Mouse (Mus musculus): ENCODE data around the gene Ctrc.
A peak's percentile ranks its signal among the peaks of the same experiment; 100 is the strongest.
"Not testable (repeated sequence)": the region's sequence is repeated elsewhere in the genome, so short reads cannot be mapped to it uniquely, and the experiment has no call there.

Gene Ctrc

DNA sequence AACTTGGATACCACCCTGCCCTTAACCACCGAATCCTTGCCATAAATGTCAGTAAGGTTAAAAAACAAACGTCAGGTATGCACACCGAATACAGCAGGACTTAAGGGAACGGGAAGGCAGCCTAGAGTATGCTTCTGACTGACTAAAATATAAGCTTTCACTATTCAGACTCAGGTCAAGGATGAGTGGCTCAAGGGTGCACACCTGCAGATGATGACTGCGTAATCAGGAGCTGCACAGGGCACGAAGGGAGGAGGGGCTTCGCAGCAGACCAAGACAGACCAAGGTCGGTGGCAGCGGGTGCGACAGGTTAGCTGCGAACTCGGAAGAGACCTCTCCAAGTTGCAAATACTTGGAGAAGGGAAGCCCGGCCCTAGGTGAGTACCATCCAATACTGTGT, 60.0 kb downstream of the Ctrc start:
- no peak for DNase-seq (ENCODE audit: low spot score)

DNA sequence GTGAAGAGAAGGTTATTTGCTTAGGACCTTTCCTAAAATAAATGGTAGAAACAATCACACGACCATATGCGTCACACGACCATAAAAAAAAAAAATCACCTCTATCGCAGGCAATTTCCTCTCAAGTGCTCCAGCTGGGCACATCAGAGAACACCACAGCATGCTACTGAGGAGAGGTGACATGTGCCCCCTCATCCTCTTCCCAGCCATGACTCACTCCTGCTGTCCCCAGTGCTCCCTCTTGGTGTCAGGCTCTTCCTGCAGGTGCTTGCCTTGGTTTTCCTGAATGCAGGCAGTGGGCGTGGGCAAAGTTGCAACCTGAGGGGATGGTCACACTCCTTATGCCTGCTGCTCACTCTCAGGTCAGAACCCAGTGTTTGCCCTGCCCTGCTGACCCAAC, 61.3 kb downstream of the Ctrc start:
- no peak for DNase-seq (ENCODE audit: low spot score)

DNA sequence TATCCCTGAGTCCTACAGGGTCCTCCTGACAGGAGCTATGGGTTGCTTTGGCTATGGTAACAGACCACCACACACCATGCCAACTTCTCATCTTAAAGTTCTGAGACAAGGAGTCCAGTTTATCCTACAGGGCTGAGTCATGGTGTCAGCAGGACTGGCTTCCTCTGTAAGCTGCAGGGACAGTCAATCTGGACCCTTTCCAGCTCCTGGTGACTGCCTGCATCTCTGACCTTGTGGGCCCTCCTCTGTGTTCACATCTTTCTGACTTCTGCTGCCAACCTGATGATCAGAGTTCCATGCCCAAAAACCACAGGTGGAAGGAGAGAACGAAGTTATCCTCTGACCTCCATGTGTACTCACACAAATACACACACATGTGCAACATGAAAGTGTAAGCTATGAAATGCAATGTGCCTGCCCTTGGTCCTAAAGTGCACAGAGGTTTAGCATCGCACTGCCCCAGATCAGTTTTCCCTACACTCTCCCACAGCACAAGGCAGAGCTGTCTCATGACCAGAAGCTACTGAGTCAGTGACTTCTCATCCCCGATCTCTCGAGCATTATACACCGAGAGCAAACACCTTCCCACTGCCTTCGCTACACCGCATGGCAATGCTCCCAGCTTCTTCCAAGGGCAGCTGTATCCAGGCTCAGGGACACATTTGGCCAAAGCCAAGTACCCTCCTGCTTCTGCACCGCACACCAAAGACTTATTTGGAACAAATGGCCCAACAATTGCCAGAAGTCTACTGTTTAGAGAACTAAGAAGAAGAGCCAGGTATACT, 64.8 kb downstream of the Ctrc start:
- DNase-seq (ENCODE audit: low spot score) = no peak

DNA sequence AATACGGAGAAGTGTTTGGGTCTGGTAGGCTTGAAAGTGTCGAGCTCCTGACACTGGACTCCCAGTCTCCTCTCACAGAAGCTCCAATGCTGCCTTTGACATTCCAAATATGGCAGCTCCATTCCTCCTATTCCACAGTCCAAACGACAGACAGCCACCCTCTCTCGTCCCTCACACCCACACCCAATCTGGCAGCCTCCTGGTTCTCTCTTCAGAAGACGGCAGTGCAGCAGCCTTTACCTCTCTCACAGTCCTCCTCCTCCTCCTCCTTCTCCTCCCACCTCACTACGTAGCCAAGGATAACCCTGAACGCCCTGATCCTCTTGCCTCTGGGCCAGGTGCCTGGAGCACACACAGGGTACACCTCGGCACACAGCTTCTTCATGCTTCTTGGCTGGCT, 66.3 kb downstream of the Ctrc start:
- DNase-seq (ENCODE audit: low spot score) = no peak

DNA sequence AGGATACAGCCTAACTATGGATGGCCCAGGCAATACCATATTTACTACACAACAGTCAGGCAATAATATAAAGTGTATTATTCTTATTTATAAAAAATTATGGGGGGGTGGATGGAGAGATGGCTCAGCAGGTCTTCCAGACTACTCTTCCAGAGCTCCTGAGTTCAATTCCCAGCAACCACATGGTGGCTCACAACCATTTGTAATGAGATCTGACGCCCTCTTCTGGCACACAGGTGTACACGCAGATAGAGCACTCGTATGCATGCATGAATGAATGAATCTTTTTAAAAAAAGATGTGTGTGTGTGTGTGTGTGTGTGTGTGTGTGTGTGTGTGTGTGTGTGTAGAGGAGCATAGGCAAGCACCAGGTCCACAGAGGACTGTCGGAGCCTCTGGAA, 73.1 kb downstream of the Ctrc start:
- not testable (repeated sequence) for DNase-seq (ENCODE audit: low spot score)

DNA sequence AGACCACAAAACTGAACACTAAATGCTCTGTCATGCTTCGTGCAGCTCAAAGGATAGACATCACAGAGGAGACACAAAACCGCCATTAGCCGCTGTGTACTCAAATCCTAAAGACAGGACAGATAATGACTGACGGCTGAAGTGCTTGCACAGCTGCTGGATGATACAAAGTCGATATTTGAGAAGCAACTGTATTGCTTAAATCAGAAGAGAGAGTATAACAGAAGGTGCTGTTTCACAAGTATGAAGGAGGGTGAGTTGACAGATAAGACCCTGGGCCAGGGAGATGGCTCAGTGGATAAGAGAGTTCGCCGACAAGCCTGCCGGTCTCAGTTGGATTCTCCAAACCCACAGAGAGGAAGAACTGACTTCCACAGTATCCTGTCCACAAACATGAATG, 74.3 kb downstream of the Ctrc start:
- DNase-seq (ENCODE audit: low spot score) = no peak

DNA sequence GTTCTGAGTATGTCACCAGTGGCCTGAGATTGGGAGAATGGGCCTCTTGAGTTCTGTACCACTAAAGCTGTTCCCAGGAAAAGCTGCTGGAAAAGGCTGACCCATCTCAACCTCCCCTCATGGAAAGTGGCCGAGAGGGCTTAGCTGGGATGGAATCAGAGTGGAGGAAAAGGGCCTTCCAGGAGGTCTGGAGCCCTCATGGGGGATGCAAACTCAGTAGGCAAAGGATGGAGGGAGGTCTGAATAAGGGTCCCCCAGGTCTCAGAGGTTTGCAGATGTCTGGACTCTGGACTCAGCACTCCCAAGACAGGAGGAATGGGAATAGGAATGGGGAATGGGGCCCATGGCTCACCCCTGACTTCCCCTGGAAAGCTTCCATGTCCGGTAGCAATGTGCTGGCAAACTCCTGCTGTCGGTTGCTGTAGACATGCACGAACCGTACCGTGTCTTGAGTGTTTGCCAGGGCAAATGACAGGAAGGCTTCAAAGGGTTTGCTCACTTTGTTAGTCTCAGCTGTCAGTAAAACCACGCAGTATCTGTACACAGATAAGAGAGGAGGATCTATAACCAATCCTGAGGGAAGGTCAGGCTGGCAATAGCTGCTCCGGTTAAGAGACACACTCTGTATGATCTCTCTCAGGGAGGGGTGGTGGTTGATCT, 76.5 kb downstream of the Ctrc start:
- DNase-seq (ENCODE audit: low spot score) = no peak

DNA sequence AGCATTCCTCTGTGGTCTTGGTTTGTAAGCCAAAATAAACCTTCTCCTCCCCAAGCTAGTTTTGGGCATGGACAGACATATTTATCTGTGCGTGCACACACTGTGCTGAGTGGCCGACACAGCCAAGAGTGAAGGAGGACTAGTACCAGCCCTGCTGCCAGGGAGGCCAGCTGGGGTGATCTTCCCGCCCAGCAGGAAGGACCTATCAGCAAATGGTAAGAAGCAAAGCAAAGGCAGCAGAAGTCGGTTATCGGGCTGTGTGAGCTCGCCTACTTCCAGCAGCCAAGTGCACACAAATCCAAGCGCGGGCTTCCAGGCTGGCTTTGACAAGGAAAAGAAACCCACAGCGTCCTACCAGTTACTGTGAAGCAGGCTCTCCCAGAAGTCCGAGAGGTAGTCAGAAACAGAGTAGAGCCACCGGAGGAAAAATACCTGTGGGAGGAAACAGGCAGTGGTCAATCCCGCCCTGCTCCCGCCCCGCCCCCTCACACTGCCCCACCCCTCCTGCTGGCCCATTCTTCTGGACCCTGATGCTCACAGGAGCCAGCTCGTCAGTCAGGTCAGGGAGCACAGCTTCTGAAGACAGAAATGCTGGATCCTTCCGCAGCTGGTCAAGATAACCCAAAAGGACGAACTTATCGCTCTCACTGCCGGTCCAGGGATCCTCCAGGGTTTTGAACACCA, 78.7 kb downstream of the Ctrc start:
- DNase-seq (ENCODE audit: low spot score) = peak; percentile 70

DNA sequence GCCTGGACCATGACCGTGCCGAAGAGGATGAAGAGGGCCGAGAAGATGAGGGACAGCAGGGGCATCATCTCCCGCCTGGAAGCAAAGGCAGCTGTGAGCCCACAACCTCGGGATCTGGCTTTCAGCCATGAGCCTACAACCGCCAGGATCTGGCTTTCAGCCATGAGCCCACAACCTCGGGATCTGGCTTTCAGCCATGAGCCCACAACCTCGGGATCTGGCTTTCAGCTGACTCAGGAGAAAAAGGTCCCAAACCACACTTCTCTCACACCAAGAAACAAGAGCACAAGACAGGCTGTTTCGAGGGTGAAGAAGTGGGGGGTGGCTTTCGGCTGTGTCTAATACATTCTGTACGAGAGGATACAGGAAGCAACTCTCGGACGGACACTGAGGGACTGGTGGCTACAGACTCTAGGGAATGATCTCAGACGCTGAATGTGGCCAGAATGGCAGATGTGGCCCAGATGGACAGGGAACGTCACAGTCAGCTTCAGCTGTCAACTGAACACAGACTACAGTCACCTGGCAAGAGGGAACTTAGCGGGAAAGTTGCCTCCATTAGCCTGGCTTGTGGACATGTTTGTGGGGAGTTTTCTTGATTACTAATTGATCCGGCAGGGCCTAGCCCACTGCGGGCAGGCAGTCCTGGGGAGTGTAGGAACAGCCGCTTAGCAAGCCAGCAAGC, 79.3 kb downstream of the Ctrc start:
- DNase-seq (ENCODE audit: low spot score) = no peak

DNA sequence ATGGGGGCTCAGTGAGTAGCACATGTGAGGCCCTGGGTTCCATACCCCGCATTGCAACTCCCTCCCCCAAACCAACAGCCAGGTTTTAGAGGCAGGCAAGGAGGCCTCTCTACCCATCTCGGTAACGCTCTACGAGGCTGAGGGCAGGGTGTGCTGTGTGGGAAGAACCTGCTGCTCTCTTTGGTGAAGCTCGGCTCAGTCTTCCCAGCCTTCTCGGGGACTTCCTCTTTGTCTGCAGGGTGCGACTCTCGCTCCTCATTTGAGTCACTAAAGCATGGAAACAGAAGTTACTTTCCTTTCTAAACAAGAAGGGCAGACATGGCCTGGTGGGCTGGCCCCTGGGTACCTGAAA, 79.9 kb downstream of the Ctrc start:
- no peak for DNase-seq (ENCODE audit: low spot score)

DNA sequence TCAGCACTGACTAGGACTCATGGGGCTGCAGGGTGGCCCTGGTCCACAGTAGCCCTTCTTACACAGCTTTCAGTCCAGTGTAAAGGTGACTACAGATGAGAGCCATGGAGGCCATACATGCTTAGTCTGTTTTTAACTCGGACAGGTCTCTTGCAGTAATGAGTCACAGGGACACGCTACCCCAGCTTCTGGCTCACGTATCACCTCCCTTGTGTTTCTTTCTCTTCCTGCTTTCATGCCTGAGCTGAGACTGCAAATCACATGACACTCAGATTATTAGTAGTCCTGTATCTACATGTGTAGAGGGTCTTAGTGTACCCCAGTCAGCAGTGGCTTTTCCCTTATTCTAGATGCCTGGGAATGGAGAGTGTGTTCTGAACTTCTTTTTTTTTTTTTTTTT, 81.2 kb downstream of the Ctrc start:
- no peak for DNase-seq (ENCODE audit: low spot score)
